Mouse (Mus musculus): Measurements from ENCODE around the gene Mrps33. TPM values are rescaled to one million over a fixed set of nuclear protein-coding genes. Genes with fewer than 3 reads are reported as not detected.
A peak's percentile ranks its signal among the peaks of the same experiment; 100 is the strongest.

Gene Mrps33
- total RNA-seq, 2 experiments from 2014 or later, result 79.1 to 90.4 TPM

- peak; percentile 36 for DNase-seq
These were observed 29.7 kb downstream of the Mrps33 start for GRCm38 (mm10) chr6:39780857-39781666.

GRCm38 (mm10) chr6:39778506-39778905 is 32.3 kb downstream of the Mrps33 start:
- DNase-seq, result no peak

- no peak for DNase-seq
These were observed 34.5 kb downstream of the Mrps33 start for GRCm38 (mm10) chr6:39776275-39776674.

- DNase-seq, result no peak
These were observed 35.8 kb downstream of the Mrps33 start for GRCm38 (mm10) chr6:39775029-39775428.

- DNase-seq, result no peak
These were observed 53.6 kb downstream of the Mrps33 start for GRCm38 (mm10) chr6:39757229-39757628.

Other genes starting within 250 kb of the Mrps33 start
- 10 to 100 TPM; 22.2 to 35.0 TPM for gene Adck2, start 237.1 kb downstream of the Mrps33 start, total RNA-seq (2021)
- 1 to 10 TPM; 1.0 to 1.3 TPM for gene Gm42420, start 225.2 kb downstream of the Mrps33 start, total RNA-seq (2021)
- 100 to 1,000 TPM; 335 to 373 TPM for gene Ndufb2, start 218.4 kb downstream of the Mrps33 start, total RNA-seq (2021)
- gene Braf, start 85.5 kb downstream of the Mrps33 start, total RNA-seq (2021), result 10 to 100 TPM; 25.6 to 29.5 TPM
- gene Tmem178b, start 62.3 kb upstream of the Mrps33 start, total RNA-seq (2021), result 10 to 100 TPM; 11.3 to 18.5 TPM